Comparison of ENCODE assay signal across 11 mouse cellular contexts in the genomic region with DNA sequence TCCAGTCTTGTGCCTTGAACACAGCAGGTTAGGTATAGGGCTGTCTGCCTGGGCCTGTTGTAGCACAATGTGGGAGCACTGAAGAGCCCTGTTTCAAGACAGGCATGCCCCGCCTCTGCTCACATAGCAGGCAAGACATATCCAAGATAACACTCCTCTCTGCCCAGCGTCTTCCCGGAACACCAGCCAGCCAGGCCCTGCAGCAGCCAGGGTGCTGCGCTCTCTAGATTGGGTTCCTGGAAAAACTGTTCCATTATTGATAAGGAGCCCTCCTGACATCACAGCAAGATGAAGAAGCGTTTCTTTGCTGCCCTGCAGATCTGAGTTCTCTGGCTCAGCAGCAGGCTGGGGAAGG. TPM values are rescaled to one million over a fixed set of nuclear protein-coding genes. Genes with fewer than 3 reads are reported as not detected.
A peak's percentile ranks its signal among the peaks of the same experiment; 100 is the strongest.
DNase-seq lines count a peak whose midpoint lies in the region; ATAC-seq and TF ChIP-seq lines count a peak whose summit lies in the region.
"Had no signal": no experiment of that assay in that cellular context is flagged by ENCODE, and none has a peak within 500 bp of the region (broad histone marks: within the 10 kb centered on the region; RNA-seq: fewer than 3 reads in every experiment).

No protein-coding gene starts in this region.

- H3K4me1 ChIP-seq in heart, embryonic 10.5 days, result peaks cover 28% of the 10 kb centered on the region
- H3K4me1 ChIP-seq in liver, embryonic 16.5 days (ENCODE audit: control insufficient read depth, low read depth, low read length), result peaks cover 57% of the 10 kb centered on the region
- peaks cover 5% of the 10 kb centered on the region; the same call in 1 of the 2 replicates for H3K4me1 ChIP-seq in thymus, adult 2 months (replicated peaks; ENCODE audit: control insufficient read depth, insufficient read depth, low read length)

- TF ChIP-seq CTCF in thymus, adult 2 months (IDR thresholded peaks at IDR 0.05; ENCODE audit: borderline replicate concordance, control insufficient read depth, extremely low read depth, insufficient read depth, low read length, poor library complexity), result no peak

- intact Hi-C loops in heart, postnatal 10 days (cut with DNase I), result no loop called here

- peak overlapping the region; percentile 70 for H3K9ac ChIP-seq in liver, embryonic 16.5 days (ENCODE audit: low read depth, low read length)

- no peaks in the 10 kb centered on the region for H3K36me3 ChIP-seq in heart, embryonic 10.5 days
- H3K36me3 ChIP-seq in liver, embryonic 16.5 days (ENCODE audit: control insufficient read depth, insufficient read depth), result no peaks in the 10 kb centered on the region
- no peaks in the 10 kb centered on the region for H3K36me3 ChIP-seq in thymus, adult 2 months (ENCODE audit: control insufficient read depth, insufficient read depth, low read length)

- no peak for TF ChIP-seq POLR2A in thymus, adult 2 months (IDR thresholded peaks at IDR 0.05; ENCODE audit: control insufficient read depth, extremely low read depth, insufficient read depth, low read length, poor library complexity)

- DNase-seq in heart, embryonic 10.5 days (ENCODE audit: low spot score), result peak; percentile 96
- no peak for DNase-seq in heart, postnatal 10 days
- peak; percentile 74 for DNase-seq in spleen, adult 12 weeks (ENCODE audit: low spot score)
- no peak for DNase-seq in spleen, adult 18-20 months
- DNase-seq in thymus, adult 2 months, result no peak
- no peak for DNase-seq in thymus, postnatal 0 days (ENCODE audit: low spot score)
- DNase-seq in right cerebral cortex, postnatal 10 days (ENCODE audit: low spot score in 2 of 2), result no peak
- DNase-seq: cerebellum, adult 11-12 months; lung, postnatal 4 days had no signal

- H3K27me3 ChIP-seq in heart, embryonic 10.5 days (ENCODE audit: insufficient read depth, poor library complexity, severe bottlenecking), result no peaks in the 10 kb centered on the region
- H3K27me3 ChIP-seq in liver, embryonic 16.5 days (ENCODE audit: control insufficient read depth, insufficient read depth, low read depth, low read length), result no peaks in the 10 kb centered on the region
- H3K27me3 ChIP-seq in thymus, adult 2 months (ENCODE audit: control insufficient read depth, insufficient read depth, low read length), result no peaks in the 10 kb centered on the region

- H3K27ac ChIP-seq in heart, embryonic 10.5 days, result peak overlapping the region; percentile 79
- H3K27ac ChIP-seq in liver, embryonic 16.5 days (ENCODE audit: low read length), result peak overlapping the region; percentile 99
- no peak overlapping the region for H3K27ac ChIP-seq in thymus, adult 2 months (ENCODE audit: control insufficient read depth, insufficient read depth, low read length)

- peak overlapping the region; percentile 62 for H3K4me2 ChIP-seq in liver, embryonic 16.5 days (ENCODE audit: low read depth, low read length)

- peak; percentile 99 for ATAC-seq in liver, embryonic 16.5 days (ENCODE audit: low read depth)
- ATAC-seq: activated CD4-positive, CD25-positive, alpha-beta regulatory T cell, adult 4 months had no signal

- WGBS in heart, embryonic 10.5 days, result 21% methylated on average over 5 of the region's 5 CpGs
- 15% methylated on average over 5 of the region's 5 CpGs for WGBS in liver, embryonic 16.5 days (ENCODE audit: insufficient replicate concordance)
- WGBS in thymus, adult 2 months, result 98% methylated on average over 5 of the region's 5 CpGs

- H3K4me3 ChIP-seq in heart, embryonic 10.5 days, result no peak overlapping the region
- peak overlapping the region; percentile 18 for H3K4me3 ChIP-seq in liver, embryonic 16.5 days (ENCODE audit: low read depth, low read length)
- no peak overlapping the region for H3K4me3 ChIP-seq in thymus, adult 2 months (ENCODE audit: control insufficient read depth, insufficient read depth, low read length)

- no peaks in the 10 kb centered on the region for H3K9me3 ChIP-seq in heart, embryonic 10.5 days
- H3K9me3 ChIP-seq in liver, embryonic 16.5 days (replicated peaks; ENCODE audit: control insufficient read depth, low read length), result no peaks in the 10 kb centered on the region

RNA-seq across cellular contexts. Expression of gene Cpeb4, which starts 28.2 kb away (rescaled TPM):
- polyA plus RNA-seq in heart, embryonic 10.5 days (2016; fragmentation: Nextera tagmentation; extraction: Ambion mirVana), result 5.4 and 8.3 TPM in 2 replicates
- 10 to 100 TPM; 68.0 to 72.2 TPM for total RNA-seq in heart, postnatal 10 days (2021)
- 20.8 and 21.0 TPM in 2 replicates for polyA plus RNA-seq in liver, embryonic 16.5 days (2015; fragmentation: Nextera tagmentation; extraction: Ambion mirVana)
- polyA plus RNA-seq in thymus, adult 2 months (2012; rRNA removed), result 12.0 and 13.0 TPM in 2 replicates
- polyA plus RNA-seq in thymus, postnatal 0 days (2015; fragmentation: Nextera tagmentation; extraction: Ambion mirVana), result 3.8 and 4.9 TPM in 2 replicates

Comparison
In these comparisons a context has a peak if more than half of its experiments do, and no peak if none do; other contexts are left out.
1. DNase-seq: peak in heart, embryonic 10.5 days (single experiment) and spleen, adult 12 weeks (single experiment); none in heart, postnatal 10 days (0 of 2), spleen, adult 18-20 months (0 of 2), thymus, adult 2 months (single experiment), thymus, postnatal 0 days (single experiment) and right cerebral cortex, postnatal 10 days (0 of 2).